Mouse (Mus musculus) left cerebral cortex, postnatal 14 days (tissue): ENCODE results near the gene Ran. TPM values are rescaled to one million over a fixed set of nuclear protein-coding genes. Genes with fewer than 3 reads are reported as not detected.

Source experiments
- DNase-seq, 2 experiments: peaks; one replicate each; pipeline ENCODE4 v3.0.0; 2021 to 2022; ENCODE audit warnings: low spot score in 2 of 2, mixed read lengths in 1 of 2
- intact Hi-C: fragments of 180-260 bp; cut with DNase I; formaldehyde crosslinking; loops from one replicate; pipeline ENCODE4 v1.15.1; 2025
- total RNA-seq, 2 experiments: library from RNA; stranded (reverse); gene quantifications; 2 replicates each; pipeline ENCODE4 v1.2.3; 2021

The Ran gene
- total RNA-seq, 2 experiments from 2014 or later: 146 to 149 TPM

GRCm38 (mm10) chr5:129008412-129008826, 11.4 kb upstream of the Ran start, which contains the start of gene Stx2:
Stx2 (minus strand) TSS chr5:129008574.
- intact Hi-C loops: no loop called here
- DNase-seq: peak; percentile 87 to 91

- intact Hi-C loops: no loop called here
- DNase-seq: no peak
Measured at GRCm38 (mm10) chr5:129009577-129009976, 10.3 kb upstream of the Ran start.

- DNase-seq: no peak
- intact Hi-C loops: no loop called here
Measured at GRCm38 (mm10) chr5:129010937-129011336, 8.9 kb upstream of the Ran start.

- intact Hi-C loops: no loop called here
- DNase-seq: no peak
Measured at GRCm38 (mm10) chr5:129015020-129015419, 4.8 kb upstream of the Ran start.

- DNase-seq: no peak
- intact Hi-C loops: no loop called here
Measured at GRCm38 (mm10) chr5:129015540-129015939, 4.3 kb upstream of the Ran start.

GRCm38 (mm10) chr5:129016370-129016769, 3.5 kb upstream of the Ran start:
- DNase-seq: no peak
- intact Hi-C loops: no loop called here

GRCm38 (mm10) chr5:129018782-129019489, 933 bp upstream of the Ran start:
- intact Hi-C loops: no loop called here
- DNase-seq: peak in 1 of 2 experiments; percentile 56

GRCm38 (mm10) chr5:129020300-129020668, 415 bp downstream of the Ran start:
- DNase-seq: no peak
- intact Hi-C loops: no loop called here

- intact Hi-C loops: no loop called here
- DNase-seq: no peak
Measured at GRCm38 (mm10) chr5:129020731-129021130, 862 bp downstream of the Ran start.

- DNase-seq: no peak
- intact Hi-C loops: no loop called here
Measured at GRCm38 (mm10) chr5:129025048-129025447, 5.2 kb downstream of the Ran start.

GRCm38 (mm10) chr5:129025725-129026124, 5.9 kb downstream of the Ran start:
- intact Hi-C loops: no loop called here
- DNase-seq: no peak

- intact Hi-C loops: no loop called here
Measured at GRCm38 (mm10) chr5:129026171-129026570, 6.3 kb downstream of the Ran start.

GRCm38 (mm10) chr5:129026637-129027036, 6.8 kb downstream of the Ran start:
- intact Hi-C loops: no loop called here
- no peak for DNase-seq

More at GRCm38 (mm10) chr5:129026171-129026570, 6.3 kb downstream of the Ran start:
- DNase-seq: no peak

- intact Hi-C loops: no loop called here
- no peak for DNase-seq
Measured at GRCm38 (mm10) chr5:129029131-129029723, 9.4 kb downstream of the Ran start.

- intact Hi-C loops: no loop called here
Measured at GRCm38 (mm10) chr5:129036678-129037077, 16.8 kb downstream of the Ran start.

GRCm38 (mm10) chr5:129037739-129038138, 17.9 kb downstream of the Ran start:
- no peak for DNase-seq
- intact Hi-C loops: no loop called here

More at GRCm38 (mm10) chr5:129036678-129037077, 16.8 kb downstream of the Ran start:
- DNase-seq: no peak

GRCm38 (mm10) chr5:129045641-129046580, 26.0 kb downstream of the Ran start:
- intact Hi-C loops: no loop called here
- peak; percentile 60 to 72 for DNase-seq

GRCm38 (mm10) chr5:129049372-129049771, 29.5 kb downstream of the Ran start:
- intact Hi-C loops: no loop called here
- DNase-seq: peak; percentile 79 to 82

- intact Hi-C loops: no loop called here
- no peak for DNase-seq
Measured at GRCm38 (mm10) chr5:129051910-129052309, 32.0 kb downstream of the Ran start.
